Mouse (Mus musculus) forebrain, embryonic 11.5 days (tissue): ENCODE measurements around the gene Grk1. TPM values are rescaled to one million over a fixed set of nuclear protein-coding genes. Genes with fewer than 3 reads are reported as not detected.

Experiments used
- polyA plus RNA-seq: library from polyadenylated mRNA; unstranded; fragments of >200 nt; fragmentation: Nextera tagmentation; extraction: Ambion mirVana; gene quantifications from 2 replicates; pipeline ENCODE4 v1.2.1, GENCODE M21; 2014

Gene Grk1
- polyA plus RNA-seq, 1 experiment from 2014 or later, result 0.05 TPM

Other genes with a start within 250 kb of the Grk1 start
- gene Lamp1, start 245.9 kb upstream of the Grk1 start, polyA plus RNA-seq, result 240 and 251 TPM in 2 replicates
- gene Grtp1, start 204.5 kb upstream of the Grk1 start, polyA plus RNA-seq, result 18.3 and 21.4 TPM in 2 replicates
- gene Adprhl1, start 150.9 kb upstream of the Grk1 start, polyA plus RNA-seq, result not detected in 2 replicates
- gene Dcun1d2, start 117.0 kb upstream of the Grk1 start, polyA plus RNA-seq, result 33.8 and 34.6 TPM in 2 replicates
- gene Tmco3, start 116.9 kb upstream of the Grk1 start, polyA plus RNA-seq, result 40.0 and 40.8 TPM in 2 replicates
- gene Tfdp1, start 66.3 kb upstream of the Grk1 start, polyA plus RNA-seq, result 237 and 244 TPM in 2 replicates
- gene Atp4b, start 8.3 kb upstream of the Grk1 start, polyA plus RNA-seq, result not detected in 2 replicates
- 0.39 TPM in 1 of 2 replicates, not detected in the other for gene Tmem255b, start 30.1 kb downstream of the Grk1 start, polyA plus RNA-seq
- gene Gas6, start 89.4 kb downstream of the Grk1 start, polyA plus RNA-seq, result 9.8 and 10.5 TPM in 2 replicates
- gene 1700029H14Rik, start 157.4 kb downstream of the Grk1 start, polyA plus RNA-seq, result not detected in 2 replicates